Mouse (Mus musculus) stomach, embryonic 14.5 days (tissue): ENCODE results near the gene Asdurf. TPM values are rescaled to one million over a fixed set of nuclear protein-coding genes. Genes with fewer than 3 reads are reported as not detected.

Experiments used
- ATAC-seq: fragments of 200-750 bp; cut with Nextera tagmentation; 2 replicates; pipeline ENCODE4 v1.8.0; 2017; ENCODE audit warnings: low read depth, moderate TSS enrichment; ENCODE audit not compliant: insufficient number of reproducible peaks, insufficient read depth, low FRiP score
- H3K27ac ChIP-seq: fragments of 300-500 bp; sonication (generic); 2 replicates; pipeline ENCODE4 v1.5.1; 2014; ENCODE audit warnings: mild to moderate bottlenecking, low read length, moderate library complexity, mixed read lengths
- H3K27me3 ChIP-seq: fragments of 300-500 bp; sonication (generic); 2 replicates; pipeline ENCODE4 v1.6.1; 2014; ENCODE audit warnings: low read length, control low read depth, mixed read lengths; ENCODE audit not compliant: control insufficient read depth, insufficient read depth
- H3K36me3 ChIP-seq: fragments of 300-500 bp; sonication (generic); 2 replicates; pipeline ENCODE4 v1.6.1; 2014; ENCODE audit warnings: mild to moderate bottlenecking, control low read depth, low read length, moderate library complexity, mixed read lengths; ENCODE audit not compliant: control insufficient read depth, insufficient read depth
- H3K4me1 ChIP-seq: fragments of 300-500 bp; sonication (generic); 2 replicates; pipeline ENCODE4 v1.6.1; 2014; ENCODE audit warnings: low read length, control low read depth, mixed read lengths; ENCODE audit not compliant: control insufficient read depth, insufficient read depth
- H3K4me2 ChIP-seq: fragments of 300-500 bp; sonication (generic); replicated peaks from 2 replicates; pipeline ENCODE4 v1.6.1; 2014; ENCODE audit warnings: low read depth, low read length, control low read depth
- H3K4me3 ChIP-seq: fragments of 300-500 bp; sonication (generic); 2 replicates; pipeline ENCODE4 v1.5.1; 2014; ENCODE audit warnings: low read depth, low read length, control low read depth
- H3K9ac ChIP-seq: fragments of 300-500 bp; sonication (generic); replicated peaks from 2 replicates; pipeline ENCODE4 v1.6.1; 2014; ENCODE audit warnings: low read depth, mild to moderate bottlenecking, control low read depth, low read length, moderate library complexity, mixed read lengths
- H3K9me3 ChIP-seq: fragments of 300-500 bp; sonication (generic); 2 replicates; pipeline ENCODE4 v1.6.1; 2016; ENCODE audit warnings: low read depth, low read length, control low read depth; ENCODE audit not compliant: control insufficient read depth
- WGBS: fragments of 180-500 bp; shearing (Covaris S2); extraction: QIAGEN DNeasy Blood & Tissue Kit; methylation state at CpG from one replicate; pipeline ENCODE4 v1.1.7; 2014; 5-methylcytosine and 5-hydroxymethylcytosine counted together
- polyA plus RNA-seq: library from polyadenylated mRNA; unstranded; fragments of >200 nt; fragmentation: Nextera tagmentation; extraction: Ambion mirVana; gene quantifications from 2 replicates; pipeline ENCODE4 v1.2.1, GENCODE M21; 2014

Asdurf gene
- polyA plus RNA-seq, 1 experiment from 2014 or later: 17.8 TPM

DNA sequence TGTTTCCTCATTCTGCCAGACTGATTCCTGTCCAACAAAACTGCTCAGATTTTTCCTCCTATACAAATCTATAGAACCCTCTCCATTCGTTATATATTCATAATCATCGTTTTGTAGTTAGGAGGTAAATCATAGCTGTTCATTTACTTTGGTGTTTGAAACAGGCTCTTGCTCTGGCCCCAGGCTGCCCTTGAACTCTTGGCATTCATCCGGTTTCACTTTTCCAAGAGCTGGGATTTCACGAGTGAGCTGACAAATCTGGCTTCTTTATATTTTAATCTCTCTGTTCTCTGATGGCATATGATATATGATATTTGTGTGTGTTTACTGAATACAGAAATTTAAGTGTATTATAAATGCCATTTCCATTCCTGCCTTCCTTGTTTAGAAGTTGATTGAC lies 51.9 kb downstream of the Asdurf start:
- ATAC-seq: no peak
- H3K27me3 ChIP-seq: no peaks in the 10 kb centered on the region
- H3K4me1 ChIP-seq: 0 out of 2 replicates have a peak, but pooled peaks cover 4% of the 10 kb centered on the region
- H3K4me3 ChIP-seq: no peak overlapping the region
- no peaks in the 10 kb centered on the region for H3K36me3 ChIP-seq
- no peak overlapping the region for H3K9ac ChIP-seq
- H3K4me2 ChIP-seq: no peak overlapping the region
- H3K27ac ChIP-seq: no peak overlapping the region
- WGBS: 82% methylated on average over 4 of the region's 4 CpGs
- H3K9me3 ChIP-seq: no peaks in the 10 kb centered on the region

Other genes with a start within 250 kb of the Asdurf start
- gene 1700019A02Rik, start 165.0 kb downstream of the Asdurf start, polyA plus RNA-seq: not detected in 2 replicates
- gene Pms1, start 55.6 kb downstream of the Asdurf start, polyA plus RNA-seq: 20.0 and 20.8 TPM in 2 replicates
- 52.3 and 57.3 TPM in 2 replicates for gene Ormdl1, start 55.5 kb downstream of the Asdurf start, polyA plus RNA-seq
- not detected in 2 replicates for gene Gm28778, start 55.5 kb downstream of the Asdurf start, polyA plus RNA-seq
- 22.9 and 23.6 TPM in 2 replicates for gene Osgepl1, start 39.0 kb downstream of the Asdurf start, polyA plus RNA-seq
- 0.87 and 0.88 TPM in 2 replicates for gene Gm28551, start within 50 bp of the Asdurf start, polyA plus RNA-seq
- gene Asnsd1, start 133 bp upstream of the Asdurf start, polyA plus RNA-seq: 73.1 and 74.6 TPM in 2 replicates